Mouse (Mus musculus): Measurements from ENCODE around the gene Ncoa3. TPM values are rescaled to one million over a fixed set of nuclear protein-coding genes. Genes with fewer than 3 reads are reported as not detected.

The Ncoa3 gene
- polyA plus RNA-seq, 2 experiments: 17.8 to 25.5 TPM

DNA sequence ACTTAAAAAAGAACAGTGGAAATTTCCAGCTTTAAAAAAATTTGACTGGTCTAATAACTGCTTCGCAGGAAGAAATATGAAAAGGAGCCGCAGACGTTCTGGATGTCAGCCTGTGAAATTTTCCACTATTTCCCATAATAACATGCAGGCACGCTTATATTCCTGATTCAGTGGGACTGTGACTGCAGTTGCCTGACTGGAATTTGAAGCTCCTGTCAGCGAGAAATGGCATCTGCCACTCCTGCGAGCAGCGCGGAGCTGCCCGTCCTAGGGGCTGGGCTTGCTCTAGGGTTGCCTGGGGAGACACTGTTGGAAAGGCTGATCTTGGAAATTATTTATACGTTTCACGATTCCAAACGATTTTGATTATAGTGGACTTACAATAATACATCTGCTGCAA, 17.9 kb downstream of the Ncoa3 start:
- peak overlapping the region; percentile 38; the same call in 1 of the 2 replicates for H3K27ac ChIP-seq (replicated peaks; ENCODE audit: low read depth, low read length)
- DNase-seq (ENCODE audit: low spot score) (peak; percentile 42), ATAC-seq (ENCODE audit: low FRiP score, low read depth) (no peak)
- H3K27me3 ChIP-seq (ENCODE audit: control insufficient read depth, insufficient read depth, low read length): no peaks in the 10 kb centered on the region
- peaks cover 35% of the 10 kb centered on the region for H3K4me1 ChIP-seq (ENCODE audit: control insufficient read depth, insufficient read depth, low read length)
- WGBS: 45% methylated on average over 12 of the region's 12 CpGs
- no peak overlapping the region for H3K9ac ChIP-seq (ENCODE audit: low read depth, low read length, severe bottlenecking)
- TF ChIP-seq POLR2A (IDR thresholded peaks at IDR 0.05; ENCODE audit: borderline replicate concordance, extremely low read depth, insufficient read depth, insufficient read length): no peak
- H3K36me3 ChIP-seq (ENCODE audit: control insufficient read depth, insufficient read depth, low read length): no peaks in the 10 kb centered on the region
- no peak overlapping the region for H3K4me2 ChIP-seq (replicated peaks; ENCODE audit: low read depth, low read length, severe bottlenecking)
- H3K9me3 ChIP-seq (ENCODE audit: control insufficient read depth, low read length): no peaks in the 10 kb centered on the region
- no peak overlapping the region for H3K4me3 ChIP-seq (replicated peaks; ENCODE audit: low read length)

DNA sequence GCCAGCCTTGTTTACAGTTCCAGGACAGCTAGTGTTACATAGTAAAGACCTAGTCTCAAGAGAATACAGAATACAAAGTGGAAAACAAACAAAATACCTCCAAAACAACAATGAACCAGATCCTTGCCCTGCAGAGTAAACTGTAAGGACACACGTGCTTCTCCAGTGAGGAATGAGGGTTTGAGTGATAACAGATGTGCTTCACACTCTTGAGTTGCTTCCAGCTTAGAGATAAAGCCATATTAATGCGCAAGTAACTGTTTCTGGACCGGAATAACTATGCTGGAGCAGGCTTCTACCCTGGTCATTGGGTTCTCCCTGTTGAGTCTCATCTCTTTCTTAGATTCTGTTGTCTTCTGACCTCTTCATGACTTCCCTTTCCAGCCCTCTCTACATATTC, 19.0 kb downstream of the Ncoa3 start:
- Histone ChIP-seq H3K4me3 (replicated peaks; ENCODE audit: low read length) (no peak overlapping the region), H3K27me3 (ENCODE audit: control insufficient read depth, insufficient read depth, low read length) (no peaks in the 10 kb centered on the region), H3K9me3 (ENCODE audit: control insufficient read depth, low read length) (no peaks in the 10 kb centered on the region), H3K4me1 (ENCODE audit: control insufficient read depth, insufficient read depth, low read length) (peaks cover 35% of the 10 kb centered on the region), H3K9ac (ENCODE audit: low read depth, low read length, severe bottlenecking) (no peak overlapping the region), H3K36me3 (ENCODE audit: control insufficient read depth, insufficient read depth, low read length) (no peaks in the 10 kb centered on the region), H3K4me2 (replicated peaks; ENCODE audit: low read depth, low read length, severe bottlenecking) (no peak overlapping the region), H3K27ac (replicated peaks; ENCODE audit: low read depth, low read length) (peak overlapping the region; percentile 14; the same call in 1 of the 2 replicates)
- no peak for ATAC-seq (ENCODE audit: low FRiP score, low read depth)
- no peak for TF ChIP-seq POLR2A (IDR thresholded peaks at IDR 0.05; ENCODE audit: borderline replicate concordance, extremely low read depth, insufficient read depth, insufficient read length)
- DNase-seq (ENCODE audit: low spot score): peak; percentile 52
- 45% methylated on average over 3 of the region's 3 CpGs for WGBS

DNA sequence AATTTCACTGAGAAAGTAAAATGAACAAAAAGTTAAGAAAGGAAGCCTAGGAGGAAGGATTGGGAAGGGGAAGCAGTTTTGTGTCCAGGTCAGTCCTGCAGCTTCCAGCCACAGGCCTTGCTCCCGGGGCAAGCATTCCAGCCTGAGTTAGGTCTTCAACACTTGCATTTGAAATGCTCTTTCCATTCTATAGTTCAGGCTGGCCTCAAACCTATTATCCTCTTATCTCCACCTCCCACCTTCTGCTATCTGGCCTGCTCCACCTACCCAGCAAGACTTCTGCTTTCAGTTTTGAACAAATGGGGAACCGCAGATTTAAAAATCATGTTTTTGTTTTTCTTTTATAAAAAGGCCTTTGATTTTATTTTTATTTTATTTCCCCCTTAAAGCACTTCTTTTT, 19.7 kb downstream of the Ncoa3 start:
- ATAC-seq (ENCODE audit: low FRiP score, low read depth) (no peak), DNase-seq (ENCODE audit: low spot score) (no peak)
- Histone ChIP-seq H3K9me3 (ENCODE audit: control insufficient read depth, low read length) (no peaks in the 10 kb centered on the region), H3K36me3 (ENCODE audit: control insufficient read depth, insufficient read depth, low read length) (no peaks in the 10 kb centered on the region), H3K27ac (replicated peaks; ENCODE audit: low read depth, low read length) (no peak overlapping the region), H3K4me2 (replicated peaks; ENCODE audit: low read depth, low read length, severe bottlenecking) (no peak overlapping the region), H3K4me3 (replicated peaks; ENCODE audit: low read length) (no peak overlapping the region), H3K27me3 (ENCODE audit: control insufficient read depth, insufficient read depth, low read length) (no peaks in the 10 kb centered on the region), H3K9ac (ENCODE audit: low read depth, low read length, severe bottlenecking) (no peak overlapping the region), H3K4me1 (ENCODE audit: control insufficient read depth, insufficient read depth, low read length) (peaks cover 35% of the 10 kb centered on the region)
- no peak for TF ChIP-seq POLR2A (IDR thresholded peaks at IDR 0.05; ENCODE audit: borderline replicate concordance, extremely low read depth, insufficient read depth, insufficient read length)
- WGBS: 77% methylated on average over 2 of the region's 2 CpGs

DNA sequence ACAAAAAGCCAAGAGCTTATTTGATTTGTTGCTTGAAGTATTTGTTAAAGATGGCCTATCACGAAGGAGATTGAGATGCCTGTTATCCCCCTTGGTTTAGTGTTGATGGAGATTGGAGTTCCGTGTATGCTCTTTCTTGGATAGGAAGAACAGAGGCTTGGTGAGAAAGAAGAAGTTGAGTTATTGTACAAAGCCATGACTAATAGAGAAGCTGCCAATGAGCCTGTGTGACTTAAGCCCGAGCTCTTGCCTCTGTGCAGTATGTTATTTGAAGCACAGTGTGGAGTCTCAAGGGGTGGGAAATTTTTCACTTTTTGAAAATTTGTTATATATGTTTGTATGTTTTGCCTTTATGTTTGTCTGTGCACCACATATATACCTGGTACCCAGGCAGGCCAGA, 26.3 kb downstream of the Ncoa3 start:
- no peak for ATAC-seq (ENCODE audit: low FRiP score, low read depth)
- H3K4me3 ChIP-seq (replicated peaks; ENCODE audit: low read length): no peak overlapping the region
- 86% methylated on average over 3 of the region's 3 CpGs for WGBS

DNA sequence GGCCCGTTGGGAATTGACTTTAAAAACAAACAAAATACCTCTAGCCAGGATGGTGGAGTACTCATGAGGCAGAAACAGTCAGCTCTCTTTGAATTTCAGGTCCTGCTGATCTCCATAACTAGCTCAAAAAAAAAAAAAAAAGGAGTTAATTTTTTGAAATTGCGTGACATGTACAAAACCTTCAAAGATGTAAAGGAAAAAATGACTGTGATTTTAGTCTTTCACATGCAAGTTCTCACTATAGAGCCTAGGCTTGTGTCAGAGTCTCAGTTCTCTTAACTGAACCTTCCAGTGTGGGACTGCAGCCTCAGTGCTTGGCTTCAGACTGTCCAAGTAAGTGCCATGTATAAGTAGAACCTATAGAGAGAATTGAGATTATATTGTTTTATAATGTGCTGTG, 27.6 kb downstream of the Ncoa3 start:
- DNase-seq (ENCODE audit: low spot score) (no peak), ATAC-seq (ENCODE audit: low FRiP score, low read depth) (no peak)
- no peak for TF ChIP-seq POLR2A (IDR thresholded peaks at IDR 0.05; ENCODE audit: borderline replicate concordance, extremely low read depth, insufficient read depth, insufficient read length)
- Histone ChIP-seq H3K4me3 (replicated peaks; ENCODE audit: low read length) (no peak overlapping the region), H3K4me1 (ENCODE audit: control insufficient read depth, insufficient read depth, low read length) (peaks cover 6% of the 10 kb centered on the region), H3K9me3 (ENCODE audit: control insufficient read depth, low read length) (no peaks in the 10 kb centered on the region), H3K36me3 (ENCODE audit: control insufficient read depth, insufficient read depth, low read length) (no peaks in the 10 kb centered on the region), H3K27ac (replicated peaks; ENCODE audit: low read depth, low read length) (no peak overlapping the region), H3K27me3 (ENCODE audit: control insufficient read depth, insufficient read depth, low read length) (no peaks in the 10 kb centered on the region), H3K4me2 (replicated peaks; ENCODE audit: low read depth, low read length, severe bottlenecking) (no peak overlapping the region), H3K9ac (ENCODE audit: low read depth, low read length, severe bottlenecking) (no peak overlapping the region)
- WGBS: 87% methylated on average over 2 of the region's 2 CpGs

More for the DNA sequence above, 26.3 kb downstream of the Ncoa3 start:
- DNase-seq (ENCODE audit: low spot score): no peak
- Histone ChIP-seq H3K27ac (replicated peaks; ENCODE audit: low read depth, low read length) (no peak overlapping the region), H3K4me1 (ENCODE audit: control insufficient read depth, insufficient read depth, low read length) (peaks cover 6% of the 10 kb centered on the region), H3K27me3 (ENCODE audit: control insufficient read depth, insufficient read depth, low read length) (no peaks in the 10 kb centered on the region), H3K9ac (ENCODE audit: low read depth, low read length, severe bottlenecking) (no peak overlapping the region), H3K9me3 (ENCODE audit: control insufficient read depth, low read length) (no peaks in the 10 kb centered on the region), H3K36me3 (ENCODE audit: control insufficient read depth, insufficient read depth, low read length) (no peaks in the 10 kb centered on the region), H3K4me2 (replicated peaks; ENCODE audit: low read depth, low read length, severe bottlenecking) (no peak overlapping the region)
- TF ChIP-seq POLR2A (IDR thresholded peaks at IDR 0.05; ENCODE audit: borderline replicate concordance, extremely low read depth, insufficient read depth, insufficient read length): no peak

DNA sequence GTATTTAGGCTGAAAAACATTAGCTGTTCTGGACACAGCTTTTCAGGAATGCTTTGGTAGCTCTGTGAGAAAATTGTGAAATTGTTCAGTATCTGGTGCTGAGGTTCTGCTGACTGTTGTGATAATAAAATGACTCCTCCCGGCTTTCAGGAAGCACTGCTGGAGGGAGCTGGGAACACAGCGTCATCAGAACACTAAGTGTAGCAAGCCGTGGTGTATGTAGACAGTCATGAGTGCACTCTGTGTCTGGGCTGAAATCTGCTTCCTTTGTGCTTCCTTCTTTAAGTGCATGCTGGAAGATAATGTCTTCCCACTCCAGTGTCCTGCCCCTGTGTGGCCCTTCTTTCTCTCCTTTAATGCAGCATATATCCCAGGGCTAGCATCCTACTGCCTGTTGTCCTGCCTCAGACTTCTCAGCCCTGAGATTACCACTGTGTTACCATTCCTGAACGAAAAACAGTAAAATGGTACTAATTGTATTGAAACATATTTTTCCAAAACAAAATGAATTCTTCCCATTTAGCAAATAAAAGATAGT, 28.7 kb downstream of the Ncoa3 start:
- ATAC-seq (ENCODE audit: low FRiP score, low read depth): no peak

More for the DNA sequence above, 28.7 kb downstream of the Ncoa3 start:
- Histone ChIP-seq H3K4me2 (replicated peaks; ENCODE audit: low read depth, low read length, severe bottlenecking) (no peak overlapping the region), H3K36me3 (ENCODE audit: control insufficient read depth, insufficient read depth, low read length) (no peaks in the 10 kb centered on the region), H3K27ac (replicated peaks; ENCODE audit: low read depth, low read length) (no peak overlapping the region), H3K9ac (ENCODE audit: low read depth, low read length, severe bottlenecking) (no peak overlapping the region), H3K27me3 (ENCODE audit: control insufficient read depth, insufficient read depth, low read length) (no peaks in the 10 kb centered on the region), H3K4me1 (ENCODE audit: control insufficient read depth, insufficient read depth, low read length) (peaks cover 6% of the 10 kb centered on the region), H3K9me3 (ENCODE audit: control insufficient read depth, low read length) (no peaks in the 10 kb centered on the region), H3K4me3 (replicated peaks; ENCODE audit: low read length) (no peak overlapping the region)
- WGBS: 30% methylated on average over 4 of the region's 4 CpGs
- TF ChIP-seq POLR2A (IDR thresholded peaks at IDR 0.05; ENCODE audit: borderline replicate concordance, extremely low read depth, insufficient read depth, insufficient read length): no peak
- no peak for DNase-seq (ENCODE audit: low spot score)

All from limb, embryonic 14.5 days (tissue).